Mouse (Mus musculus): ENCODE results near the gene Zfp607b. TPM values are rescaled to one million over a fixed set of nuclear protein-coding genes. Genes with fewer than 3 reads are reported as not detected.

Gene Zfp607b
- total RNA-seq, 2 experiments from 2014 or later = 10.0 to 10.3 TPM

DNA sequence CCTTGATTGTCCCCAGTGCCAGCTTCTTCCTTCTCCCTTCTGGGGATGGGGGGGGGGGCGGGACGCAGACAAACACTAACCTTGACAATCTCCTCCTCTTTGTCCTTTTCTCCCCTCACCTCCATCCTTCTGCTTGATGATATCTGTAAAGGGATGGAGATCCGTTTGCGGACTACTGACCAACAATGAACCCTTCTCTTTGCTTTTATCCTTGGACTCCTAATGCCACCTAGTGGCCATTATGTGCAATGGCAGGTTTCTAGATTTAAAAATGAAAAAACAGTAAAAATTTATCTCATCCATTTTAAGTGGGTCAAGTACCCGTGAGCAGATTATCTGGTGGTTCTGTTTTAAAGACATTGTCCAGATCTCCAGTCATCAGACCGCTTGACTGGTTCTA, 3.5 kb upstream of the Zfp607b start:
- DNase-seq = no peak

DNA sequence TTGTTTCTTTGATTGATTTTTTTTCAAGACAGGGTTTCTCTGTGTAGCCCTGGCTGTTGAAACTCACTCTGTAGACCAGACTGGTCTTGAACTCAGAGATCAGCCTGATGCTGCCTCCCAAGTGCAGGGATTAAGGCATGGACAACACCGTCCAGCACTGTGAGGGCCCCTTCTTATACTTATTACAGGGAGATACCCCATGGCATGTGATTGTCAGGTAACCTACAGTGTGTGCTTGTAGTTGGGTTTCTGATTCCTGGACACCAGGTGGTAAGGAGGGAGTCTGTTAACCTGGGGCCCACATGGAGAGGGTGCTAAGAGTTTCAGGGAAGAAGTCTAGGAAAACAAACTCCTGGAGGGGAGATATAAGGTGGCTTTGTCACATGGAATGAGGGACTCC, 2.1 kb upstream of the Zfp607b start:
- DNase-seq = no peak

DNA sequence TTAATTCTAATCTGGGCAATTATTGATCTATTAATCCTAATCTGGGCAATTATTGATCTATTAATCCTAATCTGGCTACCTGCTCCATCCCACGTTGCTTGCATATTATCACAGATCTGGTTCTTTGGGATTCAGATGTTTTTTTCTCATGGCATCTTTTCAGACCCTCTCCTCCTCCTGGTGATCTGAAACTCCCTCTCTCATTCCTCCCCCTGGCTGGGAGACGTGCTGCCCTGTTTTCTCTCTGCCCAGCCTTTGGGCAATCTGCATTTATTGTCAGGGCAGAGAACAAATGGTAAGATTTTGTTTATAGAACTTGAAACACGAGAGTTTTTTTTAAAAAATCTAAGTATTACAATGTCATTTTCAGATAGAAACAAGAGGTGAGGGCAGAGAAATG, 1.3 kb upstream of the Zfp607b start:
- DNase-seq = no peak

DNA sequence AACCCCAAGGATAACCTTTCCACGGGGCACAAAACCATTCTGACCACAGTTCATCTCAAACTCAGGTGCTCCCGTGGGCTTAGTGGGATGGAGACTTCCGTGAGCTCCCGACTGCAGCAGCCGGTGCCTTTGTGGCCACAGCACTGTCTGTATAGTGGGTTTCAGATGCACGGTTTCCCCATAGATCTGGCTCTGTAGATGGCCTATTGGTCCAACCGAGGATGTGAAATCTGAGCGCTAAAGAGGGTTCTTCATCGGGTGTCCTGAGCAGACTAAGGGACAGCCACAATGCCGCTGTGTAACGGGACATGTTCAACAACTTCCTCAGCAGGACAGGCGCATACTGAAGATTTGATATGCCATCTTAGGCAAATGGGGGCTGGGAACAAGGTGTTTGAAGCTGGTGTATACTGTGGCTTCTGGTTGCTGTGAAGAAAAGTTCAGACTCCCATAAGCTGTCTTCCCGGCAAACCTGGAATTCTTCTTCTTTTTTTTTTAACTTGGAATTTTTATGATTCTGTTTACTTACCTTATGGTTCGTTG, 823 bp upstream of the Zfp607b start:
- no peak for DNase-seq

DNA sequence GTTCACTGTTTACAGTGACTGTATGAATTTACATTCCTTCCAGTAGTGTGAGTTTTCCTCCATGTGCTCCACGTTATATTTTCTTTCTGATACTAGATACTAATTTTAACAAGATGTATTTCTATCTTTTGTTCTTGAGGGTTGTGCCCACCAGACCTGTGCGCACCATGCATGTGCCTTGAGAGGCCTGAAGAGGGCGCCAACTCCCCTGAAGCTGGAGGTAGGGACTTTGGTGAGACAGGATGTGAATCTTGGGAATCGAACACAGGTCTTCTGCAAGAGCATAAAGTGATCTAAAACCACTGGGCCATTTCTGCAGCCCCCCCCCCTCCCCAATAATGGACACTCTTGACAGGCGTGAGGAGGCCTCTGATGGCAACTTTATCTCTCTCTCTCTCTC, 1.9 kb downstream of the Zfp607b start:
- no peak for DNase-seq

DNA sequence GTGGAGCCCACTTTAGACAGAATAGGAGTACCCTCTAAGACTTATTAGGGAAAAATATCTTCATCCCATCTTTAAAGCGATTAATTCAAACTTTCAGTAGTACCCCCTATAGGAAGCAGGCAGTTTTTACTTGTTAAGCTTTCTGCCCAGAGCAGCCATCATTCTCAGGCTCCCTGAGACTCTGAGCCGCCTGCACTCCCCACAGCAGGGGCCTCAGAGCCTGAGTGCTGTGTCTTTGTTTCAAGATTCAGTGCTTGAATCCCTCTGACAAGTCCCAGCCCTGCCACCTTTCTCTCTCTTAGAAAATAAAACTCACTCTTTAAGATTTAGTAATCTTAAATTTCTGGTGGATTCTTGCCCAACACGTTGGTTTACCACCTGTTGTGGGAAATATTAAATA, 7.6 kb downstream of the Zfp607b start:
- no peak for DNase-seq

DNA sequence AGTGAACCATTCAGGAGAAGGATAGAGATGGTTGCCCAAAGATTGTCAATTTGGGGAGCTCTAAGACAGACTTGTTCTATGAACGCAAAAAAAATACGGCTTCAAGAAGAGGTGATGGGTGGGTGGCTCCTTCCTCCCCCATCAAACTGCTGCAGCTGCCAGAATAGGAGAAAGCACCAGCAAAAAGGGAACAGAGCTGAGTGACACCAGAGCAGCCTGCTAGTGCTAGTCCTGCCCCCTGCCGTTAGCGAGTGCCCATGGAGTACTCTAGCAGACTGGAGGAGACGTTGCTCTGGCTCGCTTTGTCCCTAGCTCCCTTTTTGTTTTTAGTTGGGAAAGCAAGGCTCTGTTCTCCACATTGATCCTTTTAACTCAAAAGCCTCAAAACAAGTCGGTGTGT, 21.3 kb downstream of the Zfp607b start:
- no peak for DNase-seq

DNA sequence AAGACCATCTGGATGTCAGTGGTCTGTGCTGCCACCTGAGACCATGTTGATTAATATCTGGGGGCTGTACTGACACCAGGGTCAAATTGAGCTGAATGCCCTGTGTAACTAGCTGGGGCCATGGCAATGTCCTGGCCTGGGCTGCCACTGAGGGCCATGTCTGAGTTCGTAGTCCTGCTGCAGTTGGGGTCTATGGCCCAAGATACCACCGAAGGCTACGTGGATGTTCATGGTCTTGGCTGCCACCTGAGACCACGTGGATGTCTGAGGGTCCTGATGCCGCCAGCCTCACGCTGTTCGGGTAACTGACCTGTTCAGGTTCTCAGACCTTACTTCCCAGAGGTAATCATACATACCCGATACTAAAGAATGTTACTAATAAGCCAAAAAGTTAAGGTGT, 32.8 kb downstream of the Zfp607b start:
- no peak for DNase-seq

DNA sequence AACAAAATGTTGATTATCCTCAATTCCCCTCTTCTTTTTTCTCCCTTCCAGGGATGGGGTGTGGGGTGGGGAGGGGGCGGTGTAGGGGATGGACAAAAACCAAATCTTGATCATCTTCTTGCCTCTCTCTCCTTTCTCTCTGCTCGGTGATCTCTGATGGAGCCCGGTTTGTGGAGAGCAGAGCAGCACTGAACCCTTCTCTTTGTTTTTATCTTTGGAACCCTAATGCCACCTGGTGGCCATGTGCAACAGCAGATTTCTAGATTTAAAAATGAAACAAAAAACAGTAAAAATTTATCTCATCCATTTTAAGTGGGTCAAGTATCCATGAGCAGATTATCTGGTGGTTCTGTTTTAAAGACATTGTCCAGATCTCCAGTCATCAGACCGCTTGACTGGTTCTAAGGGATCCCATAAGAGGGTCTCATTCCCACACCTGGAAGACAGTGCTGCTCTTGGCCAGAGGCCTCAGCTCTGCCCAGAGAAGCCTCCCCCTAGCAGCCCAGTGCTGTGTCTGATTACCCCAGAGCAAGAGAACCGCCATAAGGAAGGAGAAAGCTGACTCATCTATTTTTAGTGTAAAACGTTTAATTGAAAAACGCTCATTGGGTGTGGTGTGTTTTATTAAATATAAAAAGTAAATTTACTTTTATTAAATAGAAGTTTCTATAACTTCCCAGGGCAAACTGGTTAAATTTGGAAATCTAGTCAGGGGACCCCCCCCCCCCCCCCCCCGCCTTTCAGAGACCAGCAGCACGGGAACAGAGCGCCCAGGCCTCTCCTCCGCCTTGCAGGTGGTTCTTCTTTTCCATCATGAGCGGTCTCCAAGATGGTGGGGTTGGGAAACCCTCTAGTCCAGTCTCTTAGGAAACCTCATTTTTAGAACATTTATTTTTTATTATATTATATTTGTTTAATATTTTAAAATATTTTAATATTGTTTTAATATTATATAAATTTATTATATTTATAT, 36.7 kb downstream of the Zfp607b start:
- no peak for DNase-seq

DNA sequence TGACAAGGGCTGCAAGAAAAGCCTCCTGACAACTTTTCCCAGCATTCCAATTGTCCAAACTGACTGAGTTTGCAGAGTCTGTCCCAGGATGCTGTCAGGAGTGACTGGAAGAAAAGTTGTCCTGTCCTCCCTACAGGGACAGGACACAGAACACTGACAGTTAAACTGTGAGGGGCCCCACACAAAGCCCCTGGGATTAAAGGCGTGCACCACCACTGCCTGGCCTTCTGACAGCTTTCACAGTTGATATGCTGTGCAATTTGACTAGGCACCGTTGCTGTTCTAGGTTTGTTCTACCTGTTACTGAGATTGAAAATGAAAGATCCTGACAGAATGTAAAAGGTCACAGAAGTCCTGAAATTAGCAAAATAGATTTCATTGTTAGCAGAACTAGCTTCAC, 38.3 kb downstream of the Zfp607b start:
- DNase-seq = no peak

DNA sequence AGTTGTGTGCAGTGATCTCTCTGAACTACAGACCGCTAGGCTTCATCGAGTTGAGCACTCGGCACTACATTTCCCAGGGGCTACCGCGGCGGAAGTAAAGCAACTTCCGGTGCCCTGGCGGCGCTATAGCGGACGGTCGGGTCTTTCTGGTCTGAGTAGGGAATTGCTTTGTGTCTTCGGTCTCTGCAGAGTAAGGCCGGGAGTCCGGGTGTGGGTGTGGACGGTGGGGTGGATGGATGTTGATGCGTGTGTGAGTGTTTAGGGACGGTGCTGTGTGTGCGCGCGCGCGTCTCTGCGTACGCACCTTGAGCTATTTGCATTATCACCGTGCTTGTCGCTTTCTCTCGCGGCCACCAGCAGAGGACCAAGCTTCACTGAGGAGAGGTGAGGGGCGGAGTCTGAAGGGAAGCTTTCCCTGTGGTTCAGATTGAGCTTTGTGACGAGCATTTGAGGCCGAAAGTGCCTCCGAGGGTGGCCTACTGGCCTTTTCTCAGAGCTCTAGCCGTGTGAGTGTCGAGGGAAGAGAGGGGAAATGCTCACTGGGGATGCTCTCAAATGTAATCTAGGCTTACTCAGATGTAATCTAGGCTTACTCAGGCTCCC, 42.2 kb downstream of the Zfp607b start, which contains the start of gene Zfp60:
Gene Zfp60, plus strand, starts transcription at position 109 of the 603 bp plus-strand sequence.
- peak; percentile 90 to 91 for DNase-seq

DNA sequence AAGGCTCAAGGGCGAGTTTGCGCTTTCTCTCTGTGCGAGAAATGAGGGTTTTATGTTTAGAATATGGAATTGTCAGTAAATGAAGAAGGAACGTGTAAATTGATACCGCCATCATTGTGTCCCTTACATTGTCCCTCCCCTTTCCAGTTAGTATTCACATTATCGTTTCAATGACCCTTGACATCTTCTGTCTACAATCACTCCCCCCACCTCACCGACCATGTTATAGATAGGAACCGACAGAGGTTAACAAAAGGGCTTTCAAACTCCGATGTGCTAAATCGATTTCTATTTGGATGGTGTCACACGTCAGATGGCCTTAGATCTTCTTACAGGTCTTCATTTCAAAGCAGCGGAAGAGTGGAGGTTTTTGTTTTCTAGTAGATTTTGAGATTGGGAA, 42.8 kb downstream of the Zfp607b start:
- no peak for DNase-seq

DNA sequence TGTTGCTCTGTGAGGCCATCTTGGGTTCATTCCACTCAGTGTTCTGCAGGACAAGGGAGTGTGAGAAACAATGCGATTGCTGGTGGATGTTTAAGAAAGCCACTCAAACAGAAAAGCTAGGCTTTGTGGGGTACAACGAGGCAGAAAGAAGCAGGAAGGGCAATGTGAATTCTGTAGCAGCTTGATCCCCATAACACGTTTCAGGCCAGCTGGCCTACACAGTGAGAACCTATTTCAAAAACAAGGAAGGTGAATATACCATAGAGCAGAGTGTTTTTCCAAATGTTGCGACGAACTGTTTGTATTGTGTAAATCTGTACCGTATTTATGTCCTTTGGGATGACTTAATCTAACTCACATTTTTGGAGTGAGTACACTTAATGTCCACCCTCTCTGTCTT, 43.4 kb downstream of the Zfp607b start:
- DNase-seq = no peak

DNA sequence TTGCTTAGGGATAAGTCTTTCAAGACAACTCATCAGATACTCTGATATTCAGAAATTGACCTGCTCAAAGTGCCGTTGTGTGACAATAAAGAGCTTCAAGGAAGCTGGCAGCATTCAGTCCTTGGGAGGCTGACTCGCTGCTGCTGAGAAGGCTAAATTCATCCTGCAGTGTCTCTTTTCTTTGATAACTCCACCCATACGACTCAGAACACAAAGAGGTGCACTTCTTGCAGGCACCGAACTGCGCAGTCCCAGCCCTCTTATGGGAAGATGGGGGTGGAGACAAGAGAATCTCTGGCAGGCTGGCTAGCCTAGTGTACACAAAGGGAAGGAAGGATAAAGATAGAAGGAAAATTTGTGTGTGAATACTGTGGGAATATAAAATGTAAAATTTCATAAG, 46.3 kb downstream of the Zfp607b start:
- DNase-seq = no peak

Other genes starting within 250 kb of the Zfp607b start
- 100 to 1,000 TPM; 132 to 146 TPM for gene Sptbn4, start 241.7 kb upstream of the Zfp607b start, total RNA-seq (2021)
- gene Blvrb, start 241.4 kb upstream of the Zfp607b start, total RNA-seq (2021) = 10 to 100 TPM; 16.0 to 20.0 TPM
- gene Sertad3, start 215.6 kb upstream of the Zfp607b start, total RNA-seq (2021) = 1 to 10 TPM; 2.7 to 4.0 TPM
- 1 to 10 TPM; 6.4 to 7.0 TPM for gene Sertad1, start 202.4 kb upstream of the Zfp607b start, total RNA-seq (2021)
- gene Prx, start 190.0 kb upstream of the Zfp607b start, total RNA-seq (2021) = under 1 TPM; 0.15 to 0.40 TPM
- gene Hipk4, start 166.1 kb upstream of the Zfp607b start, total RNA-seq (2021) = not detected
- 100 to 1,000 TPM; 557 to 578 TPM for gene Pld3, start 136.1 kb upstream of the Zfp607b start, total RNA-seq (2021)
- 10 to 100 TPM; 27.2 to 28.8 TPM for gene 2310022A10Rik, start 136.1 kb upstream of the Zfp607b start, total RNA-seq (2021)
- 100 to 1,000 TPM in 1 of 2 experiments, 10 to 100 TPM in 1; 97.7 to 102 TPM for gene Akt2, start 97.8 kb upstream of the Zfp607b start, total RNA-seq (2021)
- gene Ttc9b, start 35.4 kb upstream of the Zfp607b start, total RNA-seq (2021) = 10 to 100 TPM; 45.8 to 48.2 TPM
- gene Map3k10, start 14.7 kb upstream of the Zfp607b start, total RNA-seq (2021) = 100 to 1,000 TPM; 177 to 185 TPM
- 10 to 100 TPM; 33.5 to 38.7 TPM for gene Zfp60, start 42.0 kb downstream of the Zfp607b start, total RNA-seq (2021)
- 1 to 10 TPM; 8.8 to 10.0 TPM for gene Zfp626, start 117.9 kb downstream of the Zfp607b start, total RNA-seq (2021)
- 1 to 10 TPM; 4.1 to 4.4 TPM for gene Zfp59, start 149.3 kb downstream of the Zfp607b start, total RNA-seq (2021)
- gene Zfp607a, start 168.2 kb downstream of the Zfp607b start, total RNA-seq (2021) = 1 to 10 TPM; 1.9 to 2.5 TPM
- gene Zfp974, start 240.1 kb downstream of the Zfp607b start, total RNA-seq (2021) = 10 to 100 TPM; 15.2 to 16.0 TPM

Measured in layer of hippocampus, postnatal 36 days (tissue).